Mouse (Mus musculus) layer of hippocampus, adult 2 months (tissue): ENCODE data around the gene Atp1a1. TPM values are rescaled to one million over a fixed set of nuclear protein-coding genes. Genes with fewer than 3 reads are reported as not detected.

ENCODE experiments used
- DNase-seq, 2 experiments: peaks; one replicate each; pipeline ENCODE4 v3.0.0; 2022; ENCODE audit warnings: low spot score in 2 of 2
- H3K27ac ChIP-seq: fragments of 200-600 bp; 2 replicates; pipeline ENCODE4 v1.8.1; 2022
- H3K4me3 ChIP-seq: fragments of 200-600 bp; 2 replicates; pipeline ENCODE4 v1.8.1; 2022; ENCODE audit warnings: mild to moderate bottlenecking
- CTCF ChIP-seq: fragments of 200-600 bp; conservative IDR thresholded peaks from 2 replicates; pipeline ENCODE4 v1.8.1; 2022; ENCODE audit warnings: antibody characterized with exemption, mild to moderate bottlenecking, moderate library complexity
- total RNA-seq, 2 experiments: library from RNA; stranded (reverse); gene quantifications; 2 replicates each; pipeline ENCODE4 v1.2.3; 2021

The Atp1a1 gene
- total RNA-seq, 2 experiments from 2014 or later = 476 to 506 TPM

- TF ChIP-seq CTCF = no peak
- no peak overlapping the region for H3K4me3 ChIP-seq
- no peak overlapping the region for H3K27ac ChIP-seq
- no peak for DNase-seq
These were observed 77.9 kb downstream of the Atp1a1 start for GRCm38 (mm10) chr3:101526603-101527002.

Other genes starting within 250 kb of the Atp1a1 start
- 10 to 100 TPM; 19.4 to 20.6 TPM for gene Igsf3, start 227.6 kb downstream of the Atp1a1 start, total RNA-seq
- under 1 TPM in 1 of 2 experiments, not detected in 1; 0.22 TPM for gene Mab21l3, start 244.3 kb upstream of the Atp1a1 start, total RNA-seq